ENCODE assay signal across 33 mouse cellular contexts in the genomic region with DNA sequence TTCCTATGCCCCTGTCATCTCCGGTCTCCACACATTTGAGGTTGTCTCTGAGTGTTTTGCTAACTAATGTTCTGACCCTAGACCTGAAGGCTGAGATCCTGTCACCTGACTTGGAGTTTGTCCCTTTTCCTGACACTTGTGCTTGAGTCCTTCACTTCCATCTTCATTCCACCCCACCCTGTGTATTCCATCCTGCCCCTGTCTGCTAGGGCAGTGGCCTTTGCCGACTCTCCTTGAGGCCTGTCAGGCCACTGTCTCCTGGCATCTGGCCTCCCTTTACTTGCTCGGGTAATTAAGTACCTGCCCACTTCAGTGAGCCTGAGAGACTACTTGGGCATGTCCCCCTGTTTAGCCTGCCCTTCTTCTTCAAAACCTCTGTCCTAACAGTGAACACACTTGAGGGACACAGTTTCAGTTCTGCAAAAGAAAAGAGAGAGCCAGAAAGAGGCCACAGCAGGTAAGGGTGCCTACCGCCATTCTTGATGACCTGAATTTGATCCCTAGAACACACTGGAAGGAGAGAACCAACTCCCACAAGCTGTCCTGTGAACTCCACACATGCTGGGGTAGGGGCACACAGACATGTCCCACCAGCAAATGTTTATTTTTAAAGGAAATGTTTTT. TPM values are rescaled to one million over a fixed set of nuclear protein-coding genes. Genes with fewer than 3 reads are reported as not detected.
A peak's percentile ranks its signal among the peaks of the same experiment; 100 is the strongest.
DNase-seq lines count a peak whose midpoint lies in the region; ATAC-seq and TF ChIP-seq lines count a peak whose summit lies in the region.
"Had no signal": no experiment of that assay in that cellular context is flagged by ENCODE, and none has a peak within 500 bp of the region (broad histone marks: within the 10 kb centered on the region; RNA-seq: fewer than 3 reads in every experiment).

No protein-coding gene starts in this region.

- H3K4me3 ChIP-seq in heart, embryonic 10.5 days, result no peak overlapping the region
- H3K4me3 ChIP-seq in heart, adult 2 months, result no peak overlapping the region
- H3K4me3 ChIP-seq: embryonic facial prominence, embryonic 13.5 days; forebrain, embryonic 10.5 days; heart, embryonic 13.5 days; hindbrain, embryonic 10.5 days; hindbrain, embryonic 15.5 days; limb, embryonic 10.5 days; limb, embryonic 15.5 days; liver, embryonic 13.5 days had no signal

- no peak for TF ChIP-seq POLR2A in heart, adult 2 months (IDR thresholded peaks at IDR 0.05; ENCODE audit: insufficient read depth, low read depth, low read length)

- H3K36me3 ChIP-seq in heart, embryonic 10.5 days, result no peaks in the 10 kb centered on the region
- peaks cover 5% of the 10 kb centered on the region for H3K36me3 ChIP-seq in heart, adult 2 months (ENCODE audit: control insufficient read depth, insufficient read depth, low read length)
- H3K36me3 ChIP-seq: embryonic facial prominence, embryonic 13.5 days; forebrain, embryonic 10.5 days; G1E; heart, embryonic 13.5 days; hindbrain, embryonic 10.5 days; hindbrain, embryonic 15.5 days; limb, embryonic 10.5 days; limb, embryonic 15.5 days; liver, embryonic 13.5 days had no signal

- no peak for TF ChIP-seq CTCF in heart, adult 2 months (IDR thresholded peaks at IDR 0.05)

- no peaks in the 10 kb centered on the region for H3K9me3 ChIP-seq in heart, embryonic 10.5 days
- H3K9me3 ChIP-seq: embryonic facial prominence, embryonic 13.5 days; forebrain, embryonic 10.5 days; G1E; heart, embryonic 13.5 days; hindbrain, embryonic 10.5 days; hindbrain, embryonic 15.5 days; limb, embryonic 10.5 days; limb, embryonic 15.5 days; liver, embryonic 13.5 days had no signal

- ATAC-seq in megakaryocyte, adult 5-6 weeks (ENCODE audit: poor library complexity, severe bottlenecking), result peak; percentile 28; the same call in 1 of the 2 replicates
- no peak for ATAC-seq in activated CD4-positive, CD25-positive, alpha-beta regulatory T cell, adult 4 months
- ATAC-seq: forebrain, embryonic 16.5 days; inflammation-experienced regulatory T-cells, adult 6 months; lung, postnatal 0 days had no signal

- intact Hi-C loops in heart, adult 2 months (cut with DNase I), result loop anchor here (2.0 kb wide), 1 partner anchor 19 kb away; no protein-coding TSS in a partner anchor

- H3K4me1 ChIP-seq in heart, embryonic 10.5 days, result no peaks in the 10 kb centered on the region
- peaks cover 12% of the 10 kb centered on the region for H3K4me1 ChIP-seq in heart, adult 2 months (ENCODE audit: control insufficient read depth, insufficient read depth, low read length)
- H3K4me1 ChIP-seq: forebrain, embryonic 10.5 days; heart, embryonic 13.5 days; hindbrain, embryonic 10.5 days; hindbrain, embryonic 15.5 days; limb, embryonic 10.5 days; limb, embryonic 15.5 days; liver, embryonic 13.5 days had no signal

- no peaks in the 10 kb centered on the region for H3K27me3 ChIP-seq in heart, embryonic 10.5 days (ENCODE audit: insufficient read depth, poor library complexity, severe bottlenecking)
- no peaks in the 10 kb centered on the region for H3K27me3 ChIP-seq in heart, adult 2 months (ENCODE audit: control insufficient read depth, insufficient read depth, low read length)
- H3K27me3 ChIP-seq: embryonic facial prominence, embryonic 13.5 days; heart, embryonic 13.5 days; hindbrain, embryonic 15.5 days; limb, embryonic 15.5 days; liver, embryonic 13.5 days had no signal

- H3K79me2 ChIP-seq in heart, adult 2 months (replicated peaks; ENCODE audit: control insufficient read depth, insufficient read depth, low read length), result peaks cover 2% of the 10 kb centered on the region; the same call in 1 of the 2 replicates

- 64% methylated on average over 4 of the region's 4 CpGs for WGBS in heart, embryonic 10.5 days
- WGBS in heart, adult 2 months, result 69% methylated on average over 4 of the region's 4 CpGs

- no peak for TF ChIP-seq EP300 in heart, adult 2 months (IDR thresholded peaks at IDR 0.05; ENCODE audit: insufficient read depth, low read depth, low read length)

- DNase-seq in heart, embryonic 10.5 days (ENCODE audit: low spot score), result peak; percentile 72
- DNase-seq in heart, adult 2 months, result no peak
- peak; percentile 25 to 30 for DNase-seq in spleen, postnatal 36 days (ENCODE audit: low spot score in 2 of 2)
- DNase-seq in spleen, postnatal 10 days (ENCODE audit: low spot score in 2 of 2), result no peak
- DNase-seq in layer of hippocampus, postnatal 14 days (ENCODE audit: low spot score in 2 of 2), result no peak
- DNase-seq: adrenal gland, postnatal 10 days; cerebellum, adult 11 months; cerebellum, adult 9-10 months; cerebellum, postnatal 36 days; gastrocnemius, postnatal 10 days; heart, adult 18-20 months; heart, postnatal 14 days; kidney, adult 11 months; kidney, postnatal 36 days; layer of hippocampus, postnatal 36 days; liver, embryonic 13.5 days; lung, adult 18-20 months; lung, postnatal 4 days; midbrain, embryonic 14.5 days; thymus, postnatal 25 days had no signal

- H3K27ac ChIP-seq in heart, embryonic 10.5 days, result no peak overlapping the region
- no peak overlapping the region for H3K27ac ChIP-seq in heart, adult 2 months
- H3K27ac ChIP-seq: embryonic facial prominence, embryonic 13.5 days; forebrain, embryonic 10.5 days; heart, embryonic 13.5 days; hindbrain, embryonic 10.5 days; hindbrain, embryonic 15.5 days; limb, embryonic 10.5 days; limb, embryonic 15.5 days; liver, embryonic 13.5 days had no signal

- no peak overlapping the region for H3K9ac ChIP-seq in heart, adult 2 months (ENCODE audit: low read depth, low read length)
- H3K9ac ChIP-seq: embryonic facial prominence, embryonic 13.5 days; heart, embryonic 13.5 days; hindbrain, embryonic 15.5 days; limb, embryonic 15.5 days; liver, embryonic 13.5 days had no signal

RNA-seq across cellular contexts. Expression of a gene that starts 22.3 kb away (rescaled TPM):
- 1.9 and 2.3 TPM in 2 replicates for polyA plus RNA-seq in heart, embryonic 10.5 days (2016; fragmentation: Nextera tagmentation; extraction: Ambion mirVana)
- total RNA-seq in heart, adult 2 months (2021), result 10 to 100 TPM; 12.2 to 13.0 TPM
- 7.8 and 13.6 TPM in 2 replicates for polyA plus RNA-seq in heart, adult 2 months (2012; rRNA removed)
- 14.4 and 15.9 TPM in 2 replicates for total RNA-seq in megakaryocyte, adult 5-6 weeks (2015)
- 6.4 and 8.4 TPM in 2 replicates for total RNA-seq in megakaryocyte, adult 5-6 weeks (2017)
- 1 to 10 TPM; 2.7 to 3.1 TPM for total RNA-seq in layer of hippocampus, postnatal 14 days (2021)
- polyA plus RNA-seq in activated CD4-positive, CD25-positive, alpha-beta regulatory T cell, adult 4 months (2017; shearing (Covaris generic)), result 1 to 10 TPM; 1.1 to 2.3 TPM
- polyA plus RNA-seq: G1E had no signal

Comparison
In these comparisons a context has a peak if more than half of its experiments do, and no peak if none do; other contexts are left out.
1. DNase-seq: peak in heart, embryonic 10.5 days (single experiment) and spleen, postnatal 36 days (2 of 2); none in heart, adult 2 months (0 of 2), spleen, postnatal 10 days (0 of 2) and layer of hippocampus, postnatal 14 days (0 of 2).